Mouse (Mus musculus) urinary bladder, postnatal 14 days (tissue): ENCODE measurements around the gene Pygo2.

Experiments used
- DNase-seq: peaks from one replicate; pipeline ENCODE4 v3.0.0; 2021; ENCODE audit warnings: low spot score

Gene Pygo2

GRCm38 (mm10) chr3:89393605-89394004, 36.4 kb upstream of the Pygo2 start:
- DNase-seq = peak; percentile 99

DNA sequence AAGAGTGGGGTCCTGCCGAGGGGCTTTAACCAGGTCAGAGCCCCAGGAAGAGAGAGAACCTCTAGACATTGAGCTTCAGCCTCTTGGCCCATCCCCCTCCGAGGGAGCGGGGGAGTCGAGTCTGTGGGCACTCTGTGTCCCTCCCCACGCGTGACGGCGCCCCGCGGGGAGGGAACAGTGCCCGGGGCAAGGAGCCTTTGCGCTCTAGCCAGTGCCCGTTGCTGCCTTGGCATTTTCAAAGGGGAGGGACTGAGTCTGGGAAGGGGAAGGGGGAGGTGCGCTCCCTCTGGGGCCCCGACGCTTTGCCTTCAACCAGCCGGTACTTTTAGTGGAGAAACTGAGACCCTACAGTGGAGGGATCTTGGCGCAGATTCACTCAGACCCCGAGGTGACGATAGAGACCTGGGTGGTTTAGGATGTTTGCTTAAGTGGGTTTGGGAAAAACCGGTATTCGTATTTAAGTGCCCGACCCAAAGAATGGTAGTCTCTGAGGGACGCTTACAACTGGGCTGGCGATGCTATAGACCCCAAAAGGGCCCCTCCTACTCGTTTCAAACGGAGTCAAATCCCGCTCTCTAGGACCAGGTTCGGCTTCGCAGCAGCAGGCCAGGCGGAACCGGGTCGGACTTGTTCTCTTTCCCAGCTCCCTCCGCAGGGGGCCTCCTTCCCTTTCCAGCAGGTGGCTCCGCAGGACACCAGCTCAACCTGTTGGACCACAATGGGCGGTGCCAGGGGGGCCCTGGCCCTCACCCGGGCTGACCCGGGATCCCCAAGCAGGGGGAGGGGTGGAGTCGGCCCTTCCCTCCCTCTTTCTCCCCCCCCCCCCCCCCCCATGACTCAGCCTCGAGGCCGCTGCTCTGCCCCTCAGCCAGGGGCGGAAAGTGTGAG, 35.8 kb upstream of the Pygo2 start, which contains the start of gene Zbtb7b:
Zbtb7b (minus strand) TSS at position 771 of the 888 bp plus-strand sequence.
- DNase-seq = peak; percentile 93

DNA sequence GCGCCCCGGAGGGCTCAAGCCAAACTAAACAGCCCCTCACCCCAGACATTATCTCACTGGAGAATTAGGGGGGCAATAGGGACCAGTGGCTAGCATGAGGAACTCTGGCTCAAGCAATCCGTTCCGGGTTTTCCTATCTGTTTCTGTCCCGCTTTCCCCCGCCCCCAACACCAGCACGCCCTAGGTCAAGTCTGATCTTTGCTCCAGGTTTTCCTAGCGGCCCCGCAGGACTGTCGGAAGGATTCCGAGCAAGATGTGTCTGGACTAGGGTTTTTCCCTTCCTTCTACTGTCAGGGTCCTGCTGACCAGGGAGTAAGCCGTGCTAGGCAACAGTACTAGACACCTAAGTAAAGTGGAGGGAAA, 35.1 kb upstream of the Pygo2 start:
- DNase-seq = peak; percentile 83

DNA sequence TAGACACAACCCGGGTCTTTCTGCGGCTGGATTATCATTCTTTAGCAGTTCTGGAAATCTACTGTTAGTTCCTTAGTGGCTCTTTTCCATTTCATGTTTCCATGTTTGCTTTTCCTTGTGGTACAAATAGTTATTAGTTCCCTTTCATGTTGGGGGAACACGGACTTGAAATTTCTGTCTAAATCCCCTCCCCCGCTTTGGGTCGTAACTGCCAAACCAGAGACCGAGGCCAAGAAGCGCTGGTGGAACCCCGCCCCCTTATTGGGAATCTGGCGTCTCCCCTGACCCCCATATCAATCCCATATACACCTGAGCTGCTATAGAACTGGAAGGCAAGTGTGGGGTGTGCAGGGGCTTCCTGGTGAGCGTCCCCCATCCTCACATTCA, 34.6 kb upstream of the Pygo2 start:
- no peak for DNase-seq

- DNase-seq = peak; percentile 71
Measured at GRCm38 (mm10) chr3:89395806-89396653, 34.0 kb upstream of the Pygo2 start.

DNA sequence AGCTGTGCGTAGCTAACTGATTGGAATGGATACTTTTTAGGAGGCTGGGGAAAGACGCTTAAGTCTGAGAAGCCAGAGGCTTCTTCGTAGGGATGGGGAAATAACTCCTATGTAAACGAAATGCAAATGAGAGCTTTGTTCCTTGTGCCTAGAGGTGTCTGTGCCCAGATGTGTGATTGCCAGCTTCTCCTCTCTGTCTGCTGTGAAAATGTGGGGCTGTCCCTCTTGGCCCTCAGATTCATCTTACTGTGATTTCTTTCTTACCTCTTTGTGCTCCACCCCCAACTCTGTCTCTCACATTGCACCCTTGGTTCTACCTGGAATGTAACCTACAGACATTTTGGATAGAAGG, 33.4 kb upstream of the Pygo2 start:
- no peak for DNase-seq

DNA sequence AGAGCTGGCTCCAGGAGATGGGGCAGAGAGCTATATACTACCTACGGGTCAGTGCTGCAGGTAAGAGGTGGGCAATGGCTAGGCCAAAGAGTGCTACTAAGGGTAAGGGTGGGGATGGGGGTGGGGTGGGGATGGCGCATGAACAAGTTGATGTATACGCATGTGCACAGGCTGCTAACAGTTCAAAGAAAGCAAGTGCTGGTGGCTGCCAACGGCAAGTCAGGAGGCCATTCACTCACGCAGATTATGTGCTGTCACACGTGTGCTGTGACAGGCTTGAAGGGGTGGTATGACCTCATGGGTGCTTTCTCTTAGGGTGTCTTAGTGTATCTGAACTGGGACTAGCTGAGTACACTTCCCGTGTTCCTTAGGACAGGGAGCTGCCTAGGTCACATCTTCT, 28.7 kb upstream of the Pygo2 start:
- no peak for DNase-seq

- DNase-seq = no peak
Measured at GRCm38 (mm10) chr3:89402693-89403092, 27.3 kb upstream of the Pygo2 start, which contains the start of gene Lenep. Gene Lenep (minus strand): TSS chr3:89402793.

- DNase-seq = no peak
Measured at GRCm38 (mm10) chr3:89406887-89407286, 23.1 kb upstream of the Pygo2 start.

- no peak for DNase-seq
Measured at GRCm38 (mm10) chr3:89408448-89408847, 21.6 kb upstream of the Pygo2 start.

GRCm38 (mm10) chr3:89409701-89410100, 20.3 kb upstream of the Pygo2 start:
- no peak for DNase-seq

- DNase-seq = no peak
Measured at GRCm38 (mm10) chr3:89410864-89411263, 19.1 kb upstream of the Pygo2 start.

DNA sequence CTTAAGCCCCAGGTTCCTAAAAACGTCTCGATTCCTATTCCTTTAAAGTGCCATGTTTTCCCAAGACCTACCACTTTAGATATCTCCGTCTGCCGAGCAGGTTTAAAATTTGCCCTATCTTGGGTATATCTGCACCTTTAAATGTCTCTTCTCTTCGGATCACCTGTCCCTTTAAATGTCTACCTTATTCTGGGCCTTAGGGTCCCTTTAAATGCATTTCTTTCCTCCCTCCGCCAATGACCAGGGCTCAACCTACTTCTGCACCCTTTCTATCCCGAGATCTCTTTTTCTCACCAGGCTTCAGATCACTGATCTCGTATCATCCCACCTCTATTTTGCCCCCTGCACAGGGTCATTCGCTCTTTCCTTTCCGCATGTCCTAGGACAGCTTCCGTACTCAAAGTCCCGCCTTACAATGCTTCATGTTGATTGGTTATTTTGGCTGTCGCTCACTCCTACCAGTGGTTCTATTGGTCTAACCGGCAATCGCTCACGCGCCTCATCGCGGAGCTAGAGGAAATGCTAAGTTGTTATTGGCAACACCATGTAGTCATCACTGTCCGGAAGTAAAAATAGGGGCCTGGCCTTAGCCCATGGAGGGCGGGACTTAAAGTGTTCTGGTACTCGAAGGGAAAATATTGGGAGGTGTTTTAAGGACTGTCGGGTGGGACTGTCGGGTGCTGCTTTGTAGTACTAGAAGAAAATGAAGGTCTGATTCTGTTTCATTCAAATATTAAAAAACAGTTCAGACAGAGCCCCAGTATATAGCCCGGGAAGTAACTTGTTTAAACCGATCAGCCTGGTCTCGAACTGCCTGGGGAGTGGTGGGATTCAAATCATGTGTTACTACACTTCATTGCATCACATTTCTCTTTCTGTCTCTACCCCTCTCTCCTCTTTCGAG, 18.3 kb upstream of the Pygo2 start, which contains the start of gene Flad1:
Flad1 (minus strand) TSS at position 381 of the 904 bp plus-strand sequence.
- DNase-seq = peak; percentile 98

DNA sequence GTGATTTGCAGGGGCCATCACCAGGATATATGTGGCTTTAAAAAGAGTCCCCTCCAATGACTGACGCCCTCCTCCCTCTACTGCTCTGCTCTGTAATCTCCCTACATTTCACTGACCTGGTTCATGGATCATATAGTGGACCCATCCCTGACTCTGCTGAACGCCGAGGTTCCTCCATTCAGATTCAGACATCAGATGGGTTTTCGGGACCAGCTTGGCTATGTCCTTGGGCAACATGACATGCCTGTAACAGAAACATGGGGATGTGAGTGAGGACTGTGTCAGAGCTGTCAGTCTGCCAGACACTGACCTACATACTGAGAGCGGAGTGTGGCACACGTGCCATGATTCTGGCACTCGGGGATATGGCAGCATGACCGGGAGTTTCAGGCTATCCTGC, 13.9 kb upstream of the Pygo2 start:
- no peak for DNase-seq

DNA sequence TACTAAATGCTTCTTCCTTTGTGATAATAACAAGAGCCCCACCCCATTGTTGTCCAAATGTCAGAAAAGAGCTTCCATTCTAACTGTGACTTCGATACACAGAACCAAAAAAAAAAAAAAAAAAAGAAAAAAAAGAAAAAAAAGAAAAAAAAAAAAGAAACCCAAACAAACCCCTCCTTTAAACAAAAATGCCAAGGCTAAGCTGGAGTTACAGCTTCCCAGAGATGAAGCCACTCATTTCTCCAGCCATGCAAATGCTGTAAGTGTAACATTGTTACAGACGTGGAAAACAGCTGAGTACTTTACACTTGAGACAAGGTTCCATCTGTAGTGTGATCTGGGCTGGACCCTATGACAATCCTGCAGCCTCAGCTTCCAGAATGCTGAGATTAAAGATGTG, 12.9 kb upstream of the Pygo2 start:
- DNase-seq = no peak

DNA sequence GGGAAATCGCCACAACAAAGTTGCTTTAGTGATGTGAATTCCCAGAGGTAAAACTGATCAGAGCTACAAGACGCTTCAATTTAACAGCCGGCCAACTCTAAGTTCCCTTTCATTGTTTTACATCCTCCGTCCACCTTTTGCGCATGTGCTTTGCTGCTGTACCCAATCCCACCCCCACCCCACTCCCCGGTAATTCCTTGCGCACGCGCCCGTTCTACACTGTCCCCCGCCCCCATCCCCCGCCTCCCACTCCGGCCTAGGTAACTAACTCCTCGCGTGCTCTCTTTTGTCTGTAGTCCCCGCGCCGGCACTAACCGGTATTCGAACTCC, 12.2 kb upstream of the Pygo2 start:
- DNase-seq = no peak

GRCm38 (mm10) chr3:89418170-89418860, 11.7 kb upstream of the Pygo2 start, which contains the start of the genes Cks1b and Shc1:
Gene Cks1b (minus strand): TSS chr3:89418383.
Gene Shc1 (plus strand): TSS chr3:89418443.
- DNase-seq = peak; percentile 94

- peak; percentile 86 for DNase-seq
Measured at GRCm38 (mm10) chr3:89418861-89419250, 11.2 kb upstream of the Pygo2 start.

- DNase-seq = peak; percentile 69
Measured at GRCm38 (mm10) chr3:89419571-89419970, 10.4 kb upstream of the Pygo2 start.

GRCm38 (mm10) chr3:89419981-89420380, 10.0 kb upstream of the Pygo2 start:
- DNase-seq = no peak

- DNase-seq = no peak
Measured at GRCm38 (mm10) chr3:89420421-89420820, 9.6 kb upstream of the Pygo2 start.
